Mouse (Mus musculus): ENCODE results near the gene Adcy3. TPM values are rescaled to one million over a fixed set of nuclear protein-coding genes. Genes with fewer than 3 reads are reported as not detected.

Gene Adcy3
- total and polyA plus RNA-seq, 2 experiments = 0.65 to 0.80 TPM

DNA sequence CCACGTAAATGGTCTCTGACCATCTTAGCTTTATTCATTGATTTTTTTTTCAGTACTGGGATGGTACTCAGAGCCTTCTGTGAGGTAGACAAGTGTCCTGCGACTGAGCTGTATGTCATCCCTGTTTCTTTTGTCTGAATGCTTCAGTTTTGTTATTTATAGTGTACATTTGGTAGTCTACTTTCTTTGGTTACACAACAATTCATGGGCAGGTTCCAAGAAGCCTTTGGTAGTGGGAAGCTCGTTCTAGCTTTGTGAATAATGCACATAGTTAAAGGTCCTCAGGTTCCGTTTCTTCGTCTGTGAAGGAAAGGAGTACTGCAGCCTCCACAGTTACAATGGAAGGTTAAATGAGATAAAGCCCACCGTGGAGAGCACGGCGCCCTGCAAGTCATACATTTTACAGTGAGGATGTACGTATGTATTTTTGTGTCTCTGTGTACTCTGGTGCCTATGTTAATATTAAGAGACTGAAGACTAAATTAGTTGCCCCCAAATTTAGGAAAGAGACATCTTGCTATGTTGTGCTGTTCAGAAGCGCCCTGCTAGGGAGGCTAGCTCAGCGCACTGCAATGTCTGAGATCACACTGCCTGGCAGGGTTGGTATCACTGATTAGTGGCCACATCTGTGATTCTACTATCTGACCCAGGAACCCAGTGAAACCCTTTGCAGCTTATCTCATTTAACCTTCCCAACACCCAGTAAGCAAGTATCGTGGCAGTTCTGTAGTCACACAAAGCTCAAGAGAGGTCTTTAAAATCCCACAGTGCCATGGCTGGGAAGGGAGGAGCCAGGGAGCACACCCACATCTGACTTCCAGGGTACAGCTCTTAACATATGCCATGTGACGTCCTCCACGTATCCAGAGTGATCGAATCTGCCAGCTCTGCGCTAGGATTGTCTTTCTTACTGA is 120.1 kb downstream of the Adcy3 start:
- DNase-seq (ENCODE audit: extremely low read depth, low read depth, low spot score) = no peak
- Histone ChIP-seq H3K36me3 (ENCODE audit: control insufficient read depth, insufficient read depth, low read length) (peaks cover 27% of the 10 kb centered on the region), H3K27me3 (ENCODE audit: control insufficient read depth, insufficient read depth, low read length) (no peaks in the 10 kb centered on the region), H3K4me3 (ENCODE audit: insufficient read depth, low read depth, low read length) (no peak overlapping the region), H3K27ac (replicated peaks; ENCODE audit: insufficient read depth, low read depth, low read length) (no peak overlapping the region), H3K4me1 (ENCODE audit: control insufficient read depth, insufficient read depth, low read length) (no peaks in the 10 kb centered on the region), H3K79me2 (ENCODE audit: control insufficient read depth, insufficient read depth, low read length) (no peaks in the 10 kb centered on the region), H3K9ac (ENCODE audit: low read depth, low read length) (no peak overlapping the region)
- TF ChIP-seq CTCF (IDR thresholded peaks at IDR 0.05; ENCODE audit: low read depth, low read length) (no peak), POLR2A (IDR thresholded peaks at IDR 0.05; ENCODE audit: extremely low read depth, insufficient read depth, low read length) (no peak)
- 95% methylated on average over 16 of the region's 16 CpGs for WGBS

Other genes starting within 250 kb of the Adcy3 start
- 0.18 TPM in 1 of 2 replicates, not detected in the other for gene Pomc, start 178.2 kb upstream of the Adcy3 start, total RNA-seq (2014; rRNA removed)
- gene Pomc, start 178.2 kb upstream of the Adcy3 start, polyA plus RNA-seq (2012; rRNA removed) = not detected in 2 replicates
- 0.09 and 0.27 TPM in 2 replicates for gene Efr3b, start 94.2 kb upstream of the Adcy3 start, total RNA-seq (2014; rRNA removed)
- gene Efr3b, start 94.2 kb upstream of the Adcy3 start, polyA plus RNA-seq (2012; rRNA removed) = 0.02 and 0.16 TPM in 2 replicates
- 0.46 and 0.54 TPM in 2 replicates for gene Dnajc27, start 50.5 kb upstream of the Adcy3 start, total RNA-seq (2014; rRNA removed)
- 0.36 and 0.54 TPM in 2 replicates for gene Dnajc27, start 50.5 kb upstream of the Adcy3 start, polyA plus RNA-seq (2012; rRNA removed)
- gene Ptrhd1, start 100.9 kb downstream of the Adcy3 start, total RNA-seq (2014; rRNA removed) = 1.8 and 1.9 TPM in 2 replicates
- 2.1 and 2.3 TPM in 2 replicates for gene Ptrhd1, start 100.9 kb downstream of the Adcy3 start, polyA plus RNA-seq (2012; rRNA removed)
- 2.9 and 3.6 TPM in 2 replicates for gene Cenpo, start 101.2 kb downstream of the Adcy3 start, total RNA-seq (2014; rRNA removed)
- 2.4 and 4.0 TPM in 2 replicates for gene Cenpo, start 101.2 kb downstream of the Adcy3 start, polyA plus RNA-seq (2012; rRNA removed)

All from liver, adult 2 months (tissue).